Mouse (Mus musculus): Measurements from ENCODE around the gene Mt3. TPM values are rescaled to one million over a fixed set of nuclear protein-coding genes. Genes with fewer than 3 reads are reported as not detected.

The Mt3 gene
- polyA plus RNA-seq, 1 experiment = 4.9 TPM

- no peak for DNase-seq (ENCODE audit: low read depth)
Observed at GRCm38 (mm10) chr8:94184357-94184843, 32.0 kb downstream of the Mt3 start.

GRCm38 (mm10) chr8:94185791-94186190, 33.4 kb downstream of the Mt3 start:
- DNase-seq (ENCODE audit: low read depth) = no peak

- DNase-seq (ENCODE audit: low read depth) = no peak
Observed at GRCm38 (mm10) chr8:94186542-94186941, 34.1 kb downstream of the Mt3 start.

GRCm38 (mm10) chr8:94187290-94188002, 35.0 kb downstream of the Mt3 start:
- DNase-seq (ENCODE audit: low read depth) = no peak

GRCm38 (mm10) chr8:94189275-94190031, 37.0 kb downstream of the Mt3 start:
- no peak for DNase-seq (ENCODE audit: low read depth)

- no peak for DNase-seq (ENCODE audit: low read depth)
Observed at GRCm38 (mm10) chr8:94191101-94191691, 38.8 kb downstream of the Mt3 start.

GRCm38 (mm10) chr8:94192926-94193325, 40.5 kb downstream of the Mt3 start:
- DNase-seq (ENCODE audit: low read depth) = no peak

GRCm38 (mm10) chr8:94194591-94195223, 42.3 kb downstream of the Mt3 start:
- DNase-seq (ENCODE audit: low read depth) = peak; percentile 81

GRCm38 (mm10) chr8:94199202-94199869, 46.9 kb downstream of the Mt3 start:
- no peak for DNase-seq (ENCODE audit: low read depth)

Other genes with a start within 250 kb of the Mt3 start
- 138 and 142 TPM in 2 replicates for gene Amfr, start 139.8 kb upstream of the Mt3 start, polyA plus RNA-seq (2012; rRNA removed)
- 10.0 and 16.2 TPM in 2 replicates for gene Nudt21, start 115.6 kb upstream of the Mt3 start, polyA plus RNA-seq (2012; rRNA removed)
- gene Ogfod1, start 115.4 kb upstream of the Mt3 start, polyA plus RNA-seq (2012; rRNA removed) = 9.0 and 9.4 TPM in 2 replicates
- gene Bbs2, start 53.7 kb upstream of the Mt3 start, polyA plus RNA-seq (2012; rRNA removed) = 26.9 and 28.2 TPM in 2 replicates
- not detected in 2 replicates for gene Mt4, start 15.4 kb upstream of the Mt3 start, polyA plus RNA-seq (2012; rRNA removed)
- gene Mt2, start 20.1 kb downstream of the Mt3 start, polyA plus RNA-seq (2012; rRNA removed) = 147 and 159 TPM in 2 replicates
- gene Mt1, start 26.5 kb downstream of the Mt3 start, polyA plus RNA-seq (2012; rRNA removed) = 866 and 1,103 TPM in 2 replicates
- gene Nup93, start 62.0 kb downstream of the Mt3 start, polyA plus RNA-seq (2012; rRNA removed) = 22.7 and 24.3 TPM in 2 replicates
- 1.0 and 1.1 TPM in 2 replicates for gene Slc12a3, start 176.6 kb downstream of the Mt3 start, polyA plus RNA-seq (2012; rRNA removed)
- gene Herpud1, start 233.8 kb downstream of the Mt3 start, polyA plus RNA-seq (2012; rRNA removed) = 262 and 303 TPM in 2 replicates